In the genomic region with DNA sequence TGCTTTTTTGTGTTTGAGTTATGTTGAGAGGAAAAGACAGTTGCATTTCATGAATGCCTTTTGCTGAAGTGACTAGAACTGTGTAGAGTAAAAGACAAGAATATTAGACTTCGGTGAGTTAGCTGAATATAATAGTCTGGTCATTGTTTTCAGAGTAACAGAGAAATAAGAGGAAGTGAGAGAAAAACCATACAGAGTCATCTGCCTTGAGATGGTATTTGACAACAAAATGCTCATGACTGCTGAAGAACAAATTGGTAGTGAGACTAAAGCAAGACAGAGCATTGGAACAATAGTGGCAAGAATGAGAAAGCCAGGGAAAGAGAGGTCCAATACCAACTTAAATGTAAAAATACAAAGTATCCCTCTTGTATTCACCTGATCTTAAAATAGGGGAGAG, we compare ENCODE assay signal across 10 mouse cellular contexts. TPM values are rescaled to one million over a fixed set of nuclear protein-coding genes. Genes with fewer than 3 reads are reported as not detected.
DNase-seq lines count a peak whose midpoint lies in the region; ATAC-seq and TF ChIP-seq lines count a peak whose summit lies in the region.
"Had no signal": no experiment of that assay in that cellular context is flagged by ENCODE, and none has a peak within 500 bp of the region (broad histone marks: within the 10 kb centered on the region; RNA-seq: fewer than 3 reads in every experiment).

No protein-coding gene starts in this region.

- peaks cover 12% of the 10 kb centered on the region for H3K4me1 ChIP-seq in heart, embryonic 16.5 days (ENCODE audit: control insufficient read depth, insufficient read depth, low read length)
- peaks cover 13% of the 10 kb centered on the region for H3K4me1 ChIP-seq in embryonic facial prominence, embryonic 13.5 days
- peaks cover 18% of the 10 kb centered on the region for H3K4me1 ChIP-seq in limb, embryonic 10.5 days
- H3K4me1 ChIP-seq in kidney, adult 2 months (ENCODE audit: control insufficient read depth, insufficient read depth, low read length) = peaks cover 5% of the 10 kb centered on the region; the same call in 1 of the 2 replicates

- ATAC-seq in heart, embryonic 16.5 days (replicated peaks; ENCODE audit: extremely low read depth, insufficient read depth, low FRiP score) = no peak
- ATAC-seq in embryonic facial prominence, embryonic 13.5 days (ENCODE audit: insufficient number of reproducible peaks, insufficient read depth, low FRiP score, low TSS enrichment, low read depth) = no peak

- no peak overlapping the region for H3K27ac ChIP-seq in heart, embryonic 16.5 days (ENCODE audit: low read length)
- no peak overlapping the region for H3K27ac ChIP-seq in embryonic facial prominence, embryonic 13.5 days
- 0 out of 2 replicates have a peak overlapping the region, but pooled peaks have one; percentile 99 for H3K27ac ChIP-seq in limb, embryonic 10.5 days
- no peak overlapping the region for H3K27ac ChIP-seq in kidney, adult 2 months (ENCODE audit: insufficient read depth, low read depth, low read length)

- peak overlapping the region; percentile 72 for H3K4me2 ChIP-seq in heart, embryonic 16.5 days (ENCODE audit: low read depth, low read length)
- peak overlapping the region; percentile 63 for H3K4me2 ChIP-seq in embryonic facial prominence, embryonic 13.5 days
- H3K4me2 ChIP-seq in myocyte (ENCODE audit: low read depth) = peak overlapping the region; percentile 82

- no peak overlapping the region for H3ac ChIP-seq in myocyte (ENCODE audit: control insufficient read depth, insufficient read length)

- H3K36me3 ChIP-seq in heart, embryonic 16.5 days (ENCODE audit: control insufficient read depth, insufficient read depth) = no peaks in the 10 kb centered on the region
- peaks cover 6% of the 10 kb centered on the region for H3K36me3 ChIP-seq in embryonic facial prominence, embryonic 13.5 days
- peaks cover 19% of the 10 kb centered on the region for H3K36me3 ChIP-seq in limb, embryonic 10.5 days
- H3K36me3 ChIP-seq in myocyte (ENCODE audit: control insufficient read depth, insufficient read depth) = peaks cover 18% of the 10 kb centered on the region
- no peaks in the 10 kb centered on the region for H3K36me3 ChIP-seq in kidney, adult 2 months (ENCODE audit: control insufficient read depth, insufficient read depth, low read length)

- H3K27me3 ChIP-seq in heart, embryonic 16.5 days (ENCODE audit: control insufficient read depth, insufficient read depth, low read length) = no peaks in the 10 kb centered on the region
- H3K27me3 ChIP-seq in embryonic facial prominence, embryonic 13.5 days = no peaks in the 10 kb centered on the region
- no peaks in the 10 kb centered on the region for H3K27me3 ChIP-seq in limb, embryonic 10.5 days (ENCODE audit: low read depth, poor library complexity, severe bottlenecking)
- H3K27me3 ChIP-seq in myocyte (ENCODE audit: control insufficient read depth, insufficient read depth, insufficient read length) = no peaks in the 10 kb centered on the region
- H3K27me3 ChIP-seq in kidney, adult 2 months (replicated peaks; ENCODE audit: control insufficient read depth, insufficient read depth, low read length) = no peaks in the 10 kb centered on the region

- no peak for TF ChIP-seq CTCF in kidney, adult 2 months (conservative IDR thresholded peaks at IDR 0.05; ENCODE audit: insufficient read depth, insufficient read length, low read depth, low read length)

- peak overlapping the region; percentile 96; the same call in 1 of the 2 replicates for H3K4me3 ChIP-seq in heart, embryonic 16.5 days (ENCODE audit: low read length)
- peak overlapping the region; percentile 86 for H3K4me3 ChIP-seq in embryonic facial prominence, embryonic 13.5 days
- peak overlapping the region; percentile 88 for H3K4me3 ChIP-seq in limb, embryonic 10.5 days
- H3K4me3 ChIP-seq in myocyte = peak overlapping the region; percentile 61
- no peak overlapping the region for H3K4me3 ChIP-seq in kidney, adult 2 months (ENCODE audit: insufficient read depth, low read depth, low read length)

- no peaks in the 10 kb centered on the region for H3K9me3 ChIP-seq in heart, embryonic 16.5 days (replicated peaks; ENCODE audit: control insufficient read depth, low read length)
- H3K9me3 ChIP-seq in embryonic facial prominence, embryonic 13.5 days = no peaks in the 10 kb centered on the region
- H3K9me3 ChIP-seq in limb, embryonic 10.5 days (replicated peaks) = no peaks in the 10 kb centered on the region

- intact Hi-C loops in gastrocnemius, postnatal 14 days (cut with DNase I; ENCODE audit: low total_unique reads) = loop anchor here (10.0 kb wide), 1 partner anchor 348 kb away; no protein-coding TSS in a partner anchor

- H3K79me2 ChIP-seq in myocyte (ENCODE audit: control insufficient read depth, insufficient read depth) = peaks cover 60% of the 10 kb centered on the region

- H3K9ac ChIP-seq in heart, embryonic 16.5 days (ENCODE audit: low read length) = peak overlapping the region; percentile 90
- H3K9ac ChIP-seq in embryonic facial prominence, embryonic 13.5 days = peak overlapping the region; percentile 96; the same call in 1 of the 2 replicates

- no peak for DNase-seq in heart, postnatal 4 days
- DNase-seq in limb, embryonic 10.5 days (ENCODE audit: low spot score) = no peak
- DNase-seq in right cerebral cortex, postnatal 36 days (ENCODE audit: low spot score in 2 of 2) = no peak
- DNase-seq in gastrocnemius, postnatal 14 days = no peak
- DNase-seq in kidney, adult 2 months = no peak
- DNase-seq: left cerebral cortex, postnatal 4 days; thymus, postnatal 14 days had no signal

- TF ChIP-seq POLR2A in myocyte (IDR thresholded peaks at IDR 0.05; ENCODE audit: insufficient read length, low read depth) = no peak
- TF ChIP-seq POLR2A in kidney, adult 2 months (IDR thresholded peaks at IDR 0.05; ENCODE audit: low read depth, low read length) = no peak

- 73% methylated on average over 1 of the region's 1 CpGs for WGBS in heart, embryonic 16.5 days
- WGBS in embryonic facial prominence, embryonic 13.5 days = 92% methylated on average over 1 of the region's 1 CpGs
- whole genome bisulfite sequencing in limb, embryonic 10.5 days = 93% methylated on average over 1 of the region's 1 CpGs
- WGBS in kidney, adult 2 months = 69% methylated on average over 1 of the region's 1 CpGs

TF ChIP-seq in myocyte, 11 proteins besides CTCF, POLR2A, EP300 and RAD21:
- TF ChIP-seq MAX (IDR thresholded peaks at IDR 0.05; ENCODE audit: low read depth) (no peak), MYOG (IDR thresholded peaks at IDR 0.05; ENCODE audit: control insufficient read depth in 1 of 3, insufficient read depth in 1 of 3, insufficient read length in 2 of 3, low read depth in 2 of 3) (no peak), CEBPB (IDR thresholded peaks at IDR 0.05; ENCODE audit: insufficient read depth, poor library complexity, severe bottlenecking) (no peak), E2F4 (IDR thresholded peaks at IDR 0.05; ENCODE audit: insufficient read depth) (no peak), SRF (IDR thresholded peaks at IDR 0.05; ENCODE audit: control insufficient read depth, insufficient read length, low read depth) (no peak)

RNA-seq across cellular contexts. Expression of a gene that starts 1.1 kb away (rescaled TPM):
- polyA plus RNA-seq in heart, embryonic 16.5 days (2015; fragmentation: Nextera tagmentation; extraction: Ambion mirVana) = 3.7 and 4.1 TPM in 2 replicates
- total RNA-seq in heart, postnatal 4 days (2021) = 10 to 100 TPM in 1 of 2 experiments, 1 to 10 TPM in 1; 9.8 to 11.5 TPM
- polyA plus RNA-seq in embryonic facial prominence, embryonic 13.5 days (2015; fragmentation: Nextera tagmentation; extraction: Ambion mirVana) = 7.2 and 7.5 TPM in 2 replicates
- polyA plus RNA-seq in limb, embryonic 10.5 days (2016; fragmentation: Nextera tagmentation; extraction: Ambion mirVana) = 10.1 and 10.9 TPM in 2 replicates
- polyA plus RNA-seq in myocyte (2012; fragmentation: generic; extraction: Trizol) = 7.3 TPM
- total RNA-seq in gastrocnemius, postnatal 14 days (2021) = 1 to 10 TPM; 3.3 to 3.4 TPM
- polyA plus RNA-seq in kidney, adult 2 months (2012; rRNA removed) = 2.6 and 2.9 TPM in 2 replicates

RNA-seq across cellular contexts. Expression of a gene that starts 1.3 kb away (rescaled TPM):
- polyA plus RNA-seq in heart, embryonic 16.5 days (2015; fragmentation: Nextera tagmentation; extraction: Ambion mirVana) = 10.8 and 12.7 TPM in 2 replicates
- total RNA-seq in heart, postnatal 4 days (2021) = 1 to 10 TPM; 8.9 to 9.2 TPM
- polyA plus RNA-seq in embryonic facial prominence, embryonic 13.5 days (2015; fragmentation: Nextera tagmentation; extraction: Ambion mirVana) = 21.0 and 22.0 TPM in 2 replicates
- 22.1 and 24.1 TPM in 2 replicates for polyA plus RNA-seq in limb, embryonic 10.5 days (2016; fragmentation: Nextera tagmentation; extraction: Ambion mirVana)
- 6.8 TPM for polyA plus RNA-seq in myocyte (2012; fragmentation: generic; extraction: Trizol)
- total RNA-seq in gastrocnemius, postnatal 14 days (2021) = 1 to 10 TPM; 5.9 to 6.7 TPM
- 6.8 and 8.4 TPM in 2 replicates for polyA plus RNA-seq in kidney, adult 2 months (2012; rRNA removed)
